Mouse (Mus musculus) liver, postnatal 0 days (tissue): ENCODE measurements at regions not wholly inside any gene's neighbourhood (a gene's known extent, or its start where the extent isn't known, plus 50 kb on each side); places are given as distances from the start of the nearest gene placed in this dataset.
"Not testable (repeated sequence)": the region's sequence is repeated elsewhere in the genome, so short reads cannot be mapped to it uniquely, and the experiment has no call there.

Source experiments
- ATAC-seq: fragments of 200-750 bp; cut with Nextera tagmentation; 2 replicates; pipeline ENCODE4 v1.8.0; 2017; ENCODE audit warnings: mild to moderate bottlenecking, moderate library complexity
- DNase-seq: peaks from one replicate; pipeline ENCODE4 v3.0.0-alpha.2; 2016
- H3K27ac ChIP-seq: fragments of 300-500 bp; sonication (generic); 2 replicates; pipeline ENCODE4 v1.5.1; 2014; ENCODE audit warnings: antibody characterized with exemption, moderate library complexity, mild to moderate bottlenecking, low read depth
- H3K27me3 ChIP-seq: fragments of 300-500 bp; sonication (generic); 2 replicates; pipeline ENCODE4 v1.6.1; 2014; ENCODE audit warnings: low read length, control low read depth, mixed read lengths; ENCODE audit not compliant: insufficient read depth
- H3K36me3 ChIP-seq: fragments of 300-500 bp; sonication (generic); replicated peaks from 2 replicates; pipeline ENCODE4 v1.6.1; 2014; ENCODE audit warnings: mild to moderate bottlenecking, control low read depth, low read length, moderate library complexity, mixed read lengths; ENCODE audit not compliant: insufficient read depth
- H3K4me1 ChIP-seq: fragments of 300-500 bp; sonication (generic); 2 replicates; pipeline ENCODE4 v1.6.1; 2014; ENCODE audit warnings: antibody characterized with exemption, mild to moderate bottlenecking, control low read depth; ENCODE audit not compliant: insufficient read depth
- H3K4me2 ChIP-seq: fragments of 300-500 bp; sonication (generic); 2 replicates; pipeline ENCODE4 v1.6.1; 2014; ENCODE audit warnings: low read depth, mild to moderate bottlenecking, low read length, moderate library complexity, mixed read lengths
- H3K4me3 ChIP-seq: fragments of 300-500 bp; sonication (generic); 2 replicates; pipeline ENCODE4 v1.5.1; 2014; ENCODE audit warnings: low read depth, low read length
- H3K9ac ChIP-seq: fragments of 300-500 bp; sonication (generic); replicated peaks from 2 replicates; pipeline ENCODE4 v1.6.1; 2014; ENCODE audit warnings: mild to moderate bottlenecking, moderate library complexity
- H3K9me3 ChIP-seq: fragments of 300-500 bp; sonication (generic); 2 replicates; pipeline ENCODE4 v1.6.1; 2016; ENCODE audit warnings: mild to moderate bottlenecking, control low read depth, low read length, mixed read lengths
- CTCF ChIP-seq: sonication (generic); IDR thresholded peaks from 2 replicates; pipeline ENCODE4 v1.5.1; 2016; ENCODE audit warnings: antibody characterized with exemption, low read depth
- EP300 ChIP-seq: IDR thresholded peaks from 2 replicates; pipeline ENCODE4 v1.6.1; 2016; ENCODE audit warnings: antibody characterized with exemption, low read depth, mild to moderate bottlenecking
- WGBS: fragments of 180-500 bp; shearing (Covaris S2); extraction: QIAGEN DNeasy Blood & Tissue Kit; methylation state at CpG from one replicate; pipeline ENCODE4 v1.1.7; 2014; ENCODE audit not compliant: insufficient replicate concordance; 5-methylcytosine and 5-hydroxymethylcytosine counted together

- H3K4me1 ChIP-seq, H3K27ac ChIP-seq, H3K9ac ChIP-seq, DNase-seq, H3K9me3 ChIP-seq, ATAC-seq, H3K4me3 ChIP-seq, H3K27me3 ChIP-seq, H3K4me2 ChIP-seq, H3K36me3 ChIP-seq: not testable (repeated sequence)
- TF ChIP-seq CTCF: peak; percentile 31
- 84% methylated on average over 14 of the region's 14 CpGs for WGBS
Observed at GRCm38 (mm10) chr12:77624323-77624722, 386.4 kb downstream of the Fut8 start.

DNA sequence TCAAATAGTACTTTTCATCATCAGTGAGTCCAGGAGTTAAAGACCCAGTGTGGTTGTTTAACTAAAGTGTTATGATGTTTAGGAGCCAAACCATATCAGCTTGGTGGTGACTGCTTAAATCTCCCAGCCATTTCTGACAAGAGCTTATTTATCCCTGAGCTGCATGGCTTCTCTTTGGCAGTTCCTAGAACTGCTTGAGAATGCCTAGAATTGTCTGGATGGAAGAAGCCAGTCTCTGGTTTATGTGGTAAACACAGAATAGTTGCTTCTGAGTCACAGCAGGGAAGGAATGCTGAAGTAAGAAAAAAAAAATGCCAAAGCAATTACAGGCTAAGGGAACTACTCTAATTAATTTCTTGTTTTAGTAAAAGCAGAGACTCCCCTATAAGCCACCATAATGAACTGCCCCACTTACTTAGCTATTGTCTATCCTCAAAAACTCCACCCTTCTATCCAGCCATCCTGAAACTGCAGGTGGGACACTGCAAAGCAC lies 390.5 kb downstream of the Fut8 start:
- TF ChIP-seq CTCF (no peak), EP300 (no peak)
- no peak for ATAC-seq

GRCm38 (mm10) chr12:77633981-77634650 lies 396.2 kb downstream of the Fut8 start:
- no peak for DNase-seq
- ATAC-seq: no peak

More for the DNA sequence above, 390.5 kb downstream of the Fut8 start:
- Histone ChIP-seq H3K4me2 (no peak overlapping the region), H3K9ac (no peak overlapping the region), H3K4me1 (no peaks in the 10 kb centered on the region), H3K9me3 (no peaks in the 10 kb centered on the region), H3K27me3 (no peaks in the 10 kb centered on the region), H3K36me3 (no peaks in the 10 kb centered on the region), H3K4me3 (no peak overlapping the region), H3K27ac (no peak overlapping the region)
- DNase-seq: no peak

GRCm38 (mm10) chr12:77638266-77638665 lies 400.3 kb downstream of the Fut8 start:
- Histone ChIP-seq H3K36me3 (no peaks in the 10 kb centered on the region), H3K27ac (no peak overlapping the region), H3K9ac (no peak overlapping the region), H3K4me2 (no peak overlapping the region), H3K27me3 (no peaks in the 10 kb centered on the region), H3K9me3 (no peaks in the 10 kb centered on the region), H3K4me1 (no peaks in the 10 kb centered on the region), H3K4me3 (no peak overlapping the region)
- ATAC-seq: no peak
- DNase-seq: no peak
- 75% methylated on average over 7 of the region's 7 CpGs for WGBS
- no peak for TF ChIP-seq EP300
- no peak for TF ChIP-seq CTCF

More at GRCm38 (mm10) chr12:77633981-77634650, 396.2 kb downstream of the Fut8 start:
- no peak overlapping the region for H3K9ac ChIP-seq
- no peak overlapping the region for H3K4me2 ChIP-seq
- WGBS: 43% methylated on average over 10 of the region's 10 CpGs
- no peak overlapping the region for H3K4me3 ChIP-seq
- TF ChIP-seq EP300: no peak
- TF ChIP-seq CTCF: no peak
- no peaks in the 10 kb centered on the region for H3K4me1 ChIP-seq
- no peak overlapping the region for H3K27ac ChIP-seq
- H3K9me3 ChIP-seq: no peaks in the 10 kb centered on the region
- no peaks in the 10 kb centered on the region for H3K36me3 ChIP-seq
- H3K27me3 ChIP-seq: no peaks in the 10 kb centered on the region

DNA sequence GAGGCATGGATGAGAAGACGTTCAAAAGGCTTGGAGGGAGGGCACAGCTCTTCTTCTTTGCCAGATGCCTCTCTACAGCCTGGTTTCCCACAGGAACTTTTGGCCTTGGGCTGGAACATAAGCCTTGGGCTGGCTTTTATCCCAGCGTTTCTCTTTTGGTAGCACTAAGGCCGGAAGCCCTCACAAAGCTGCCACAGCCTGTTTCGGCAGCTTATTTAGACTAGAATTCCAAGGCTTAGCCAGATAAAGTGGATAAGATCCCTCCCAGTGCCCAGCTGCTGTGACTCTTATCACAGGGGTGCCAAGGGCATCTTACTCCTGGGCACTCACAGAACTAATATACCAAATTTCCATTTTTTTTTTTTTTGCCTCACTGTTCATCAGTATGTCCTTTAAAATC lies 404.4 kb downstream of the Fut8 start:
- Histone ChIP-seq H3K36me3 (no peaks in the 10 kb centered on the region), H3K4me1 (no peaks in the 10 kb centered on the region), H3K9me3 (no peaks in the 10 kb centered on the region), H3K4me3 (no peak overlapping the region), H3K27me3 (no peaks in the 10 kb centered on the region), H3K9ac (no peak overlapping the region), H3K4me2 (no peak overlapping the region), H3K27ac (no peak overlapping the region)
- 71% methylated on average over 4 of the region's 4 CpGs for WGBS
- no peak for TF ChIP-seq CTCF
- ATAC-seq (no peak), DNase-seq (no peak)

DNA sequence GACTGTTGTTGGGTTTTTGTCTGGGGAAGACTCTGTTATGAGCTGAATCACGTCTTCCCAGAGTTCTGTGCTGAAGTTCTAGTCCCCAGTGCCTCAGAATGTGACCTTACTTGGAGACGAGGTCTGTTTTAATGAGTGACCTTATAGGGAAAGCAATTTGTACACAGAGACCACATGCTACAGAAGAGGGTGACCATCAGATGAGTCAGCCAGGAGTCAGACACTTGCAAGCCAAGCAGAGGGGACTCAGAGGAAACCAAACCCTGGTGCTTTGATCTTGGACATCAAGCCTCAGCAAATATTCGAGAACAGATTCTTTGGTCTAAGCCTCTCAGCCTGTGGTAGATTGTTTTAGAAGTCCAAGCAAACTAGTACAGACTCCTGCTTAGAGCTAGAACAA lies 409.9 kb downstream of the Fut8 start:
- ATAC-seq: no peak

More for the DNA sequence above, 409.9 kb downstream of the Fut8 start:
- Histone ChIP-seq H3K27me3 (no peaks in the 10 kb centered on the region), H3K36me3 (no peaks in the 10 kb centered on the region), H3K4me3 (no peak overlapping the region), H3K9ac (no peak overlapping the region), H3K9me3 (no peaks in the 10 kb centered on the region), H3K4me1 (no peaks in the 10 kb centered on the region), H3K27ac (no peak overlapping the region), H3K4me2 (no peak overlapping the region)
- 47% methylated on average over 3 of the region's 3 CpGs for WGBS
- DNase-seq: no peak
- no peak for TF ChIP-seq CTCF
- no peak for TF ChIP-seq EP300
